Mouse (Mus musculus): ENCODE measurements around the gene Scarf1. TPM values are rescaled to one million over a fixed set of nuclear protein-coding genes. Genes with fewer than 3 reads are reported as not detected.
A peak's percentile ranks its signal among the peaks of the same experiment; 100 is the strongest.

Scarf1 gene
- total and polyA plus RNA-seq, 2 experiments from 2014 or later, result 3.1 to 4.5 TPM

- Histone ChIP-seq H3K4me2 (ENCODE audit: low read depth) (no peak overlapping the region), H3K27ac (ENCODE audit: low read depth, low read length) (no peak overlapping the region), H3K27me3 (ENCODE audit: insufficient read depth, low read length) (no peaks in the 10 kb centered on the region), H3K4me1 (ENCODE audit: insufficient read depth) (no peaks in the 10 kb centered on the region), H3K36me3 (ENCODE audit: insufficient read depth) (no peaks in the 10 kb centered on the region), H3K9ac (no peak overlapping the region), H3K9me3 (ENCODE audit: low read length) (no peaks in the 10 kb centered on the region), H3K4me3 (ENCODE audit: low read depth, low read length) (no peak overlapping the region)
- ATAC-seq (no peak), DNase-seq (no peak)
- no peak for TF ChIP-seq CTCF (IDR thresholded peaks at IDR 0.05; ENCODE audit: low read depth)
- 87% methylated on average over 15 of the region's 15 CpGs for WGBS
Observed at GRCm38 (mm10) chr11:75525531-75526125, 12.3 kb downstream of the Scarf1 start.

GRCm38 (mm10) chr11:75526943-75527342, 13.6 kb downstream of the Scarf1 start:
- Histone ChIP-seq H3K9me3 (ENCODE audit: low read length) (no peaks in the 10 kb centered on the region), H3K36me3 (ENCODE audit: insufficient read depth) (no peaks in the 10 kb centered on the region), H3K4me1 (ENCODE audit: insufficient read depth) (no peaks in the 10 kb centered on the region), H3K27ac (ENCODE audit: low read depth, low read length) (no peak overlapping the region), H3K9ac (no peak overlapping the region), H3K4me2 (ENCODE audit: low read depth) (no peak overlapping the region), H3K4me3 (ENCODE audit: low read depth, low read length) (no peak overlapping the region), H3K27me3 (ENCODE audit: insufficient read depth, low read length) (no peaks in the 10 kb centered on the region)
- 88% methylated on average over 6 of the region's 6 CpGs for WGBS
- ATAC-seq (no peak), DNase-seq (no peak)
- no peak for TF ChIP-seq CTCF (IDR thresholded peaks at IDR 0.05; ENCODE audit: low read depth)

GRCm38 (mm10) chr11:75529771-75530170, 16.4 kb downstream of the Scarf1 start:
- ATAC-seq (no peak), DNase-seq (no peak)
- Histone ChIP-seq H3K27me3 (ENCODE audit: insufficient read depth, low read length) (no peaks in the 10 kb centered on the region), H3K36me3 (ENCODE audit: insufficient read depth) (no peaks in the 10 kb centered on the region), H3K27ac (ENCODE audit: low read depth, low read length) (0 out of 2 replicates have a peak overlapping the region, but pooled peaks have one; percentile 97), H3K9ac (no peak overlapping the region), H3K9me3 (ENCODE audit: low read length) (no peaks in the 10 kb centered on the region), H3K4me2 (ENCODE audit: low read depth) (no peak overlapping the region), H3K4me1 (ENCODE audit: insufficient read depth) (peaks cover 8% of the 10 kb centered on the region; the same call in 1 of the 2 replicates), H3K4me3 (ENCODE audit: low read depth, low read length) (no peak overlapping the region)
- WGBS, result 53% methylated on average over 4 of the region's 4 CpGs
- TF ChIP-seq CTCF (IDR thresholded peaks at IDR 0.05; ENCODE audit: low read depth), result no peak

- DNase-seq (peak; percentile 96), ATAC-seq (peak; percentile 28)
- H3K4me2 ChIP-seq (ENCODE audit: low read depth), result peak overlapping the region; percentile 99
- H3K27me3 ChIP-seq (ENCODE audit: insufficient read depth, low read length), result no peaks in the 10 kb centered on the region
- H3K4me3 ChIP-seq (ENCODE audit: low read depth, low read length), result peak overlapping the region; percentile 60
- peak overlapping the region; percentile 97 for H3K27ac ChIP-seq (ENCODE audit: low read depth, low read length)
- H3K9me3 ChIP-seq (ENCODE audit: low read length), result no peaks in the 10 kb centered on the region
- H3K9ac ChIP-seq, result peak overlapping the region; percentile 98
- H3K36me3 ChIP-seq (ENCODE audit: insufficient read depth), result no peaks in the 10 kb centered on the region
- WGBS, result 0% methylated on average over 10 of the region's 10 CpGs
- H3K4me1 ChIP-seq (ENCODE audit: insufficient read depth), result peaks cover 11% of the 10 kb centered on the region; the same call in 1 of the 2 replicates
- TF ChIP-seq CTCF (IDR thresholded peaks at IDR 0.05; ENCODE audit: low read depth), result peak; percentile 98
Observed at GRCm38 (mm10) chr11:75530325-75530724, 17.0 kb downstream of the Scarf1 start.

- no peak for TF ChIP-seq CTCF (IDR thresholded peaks at IDR 0.05; ENCODE audit: low read depth)
- H3K9me3 ChIP-seq (ENCODE audit: low read length), result no peaks in the 10 kb centered on the region
- peak overlapping the region; percentile 99 for H3K4me2 ChIP-seq (ENCODE audit: low read depth)
- peak; percentile 6 for ATAC-seq
- H3K27me3 ChIP-seq (ENCODE audit: insufficient read depth, low read length), result no peaks in the 10 kb centered on the region
- H3K4me1 ChIP-seq (ENCODE audit: insufficient read depth), result peaks cover 11% of the 10 kb centered on the region; the same call in 1 of the 2 replicates
- H3K27ac ChIP-seq (ENCODE audit: low read depth, low read length), result peak overlapping the region; percentile 97
- peak overlapping the region; percentile 60 for H3K4me3 ChIP-seq (ENCODE audit: low read depth, low read length)
- no peaks in the 10 kb centered on the region for H3K36me3 ChIP-seq (ENCODE audit: insufficient read depth)
- 1% methylated on average over 31 of the region's 31 CpGs for WGBS
- DNase-seq, result peak; percentile 66
- H3K9ac ChIP-seq, result peak overlapping the region; percentile 98
Observed at GRCm38 (mm10) chr11:75530845-75531373, 17.6 kb downstream of the Scarf1 start.

- peak; percentile 99 for DNase-seq
- Histone ChIP-seq H3K27ac (ENCODE audit: low read depth, low read length) (peak within 1 kb of the TSS; percentile 97), H3K4me1 (ENCODE audit: insufficient read depth) (peaks cover 11% of the 10 kb centered on the region; the same call in 1 of the 2 replicates), H3K9ac (peak within 1 kb of the TSS; percentile 98), H3K9me3 (ENCODE audit: low read length) (no peaks in the 10 kb centered on the region), H3K4me2 (ENCODE audit: low read depth) (peak within 1 kb of the TSS; percentile 99), H3K27me3 (ENCODE audit: insufficient read depth, low read length) (no peaks in the 10 kb centered on the region), H3K36me3 (ENCODE audit: insufficient read depth) (no peaks in the 10 kb centered on the region), H3K4me3 (ENCODE audit: low read depth, low read length) (peak within 1 kb of the TSS; percentile 60)
- ATAC-seq, result peak; percentile 95
- no peak for TF ChIP-seq CTCF (IDR thresholded peaks at IDR 0.05; ENCODE audit: low read depth)
- WGBS, result under 1% methylated on average over 62 of the region's 62 CpGs
Observed at GRCm38 (mm10) chr11:75531469-75532242, 18.3 kb downstream of the Scarf1 start, which contains the start of gene Slc43a2. Gene Slc43a2, plus strand, starts transcription at chr11:75531694.
